Mouse (Mus musculus): ENCODE measurements at regions not wholly inside any gene's neighbourhood (a gene's known extent, or its start where the extent isn't known, plus 50 kb on each side); places are given as distances from the start of the nearest gene placed in this dataset.

GRCm38 (mm10) chr4:95117158-95117681 is 65.2 kb upstream of the Jun start:
- TF ChIP-seq POLR2A (IDR thresholded peaks at IDR 0.05; ENCODE audit: insufficient read depth, low read depth, low read length): no peak
- TF ChIP-seq CTCF (IDR thresholded peaks at IDR 0.05; ENCODE audit: insufficient read depth, low read depth, low read length): no peak

Data from olfactory bulb, adult 2 months (tissue).